Comparison of ENCODE assay signal across 17 mouse cellular contexts in genomic region chr9:111421862-111422261, GRCm38 (mm10). TPM values are rescaled to one million over a fixed set of nuclear protein-coding genes. Genes with fewer than 3 reads are reported as not detected.
"Had no signal": no experiment of that assay in that cellular context is flagged by ENCODE, and none has a peak within 500 bp of the region (broad histone marks: within the 10 kb centered on the region; RNA-seq: fewer than 3 reads in every experiment).

No protein-coding gene starts in this region.

- H3K27me3 ChIP-seq: neural tube, embryonic 13.5 days; neural tube, embryonic 15.5 days; stomach, embryonic 15.5 days had no signal

- H3K4me3 ChIP-seq: neural tube, embryonic 13.5 days; neural tube, embryonic 15.5 days; stomach, embryonic 15.5 days had no signal

- H3K9me3 ChIP-seq: neural tube, embryonic 13.5 days; neural tube, embryonic 15.5 days; stomach, embryonic 15.5 days had no signal

- H3K9ac ChIP-seq: neural tube, embryonic 13.5 days; neural tube, embryonic 15.5 days; stomach, embryonic 15.5 days had no signal

- DNase-seq: retina, postnatal 1 day; right cerebral cortex, adult 18-20 months; right cerebral cortex, postnatal 14 days; right cerebral cortex, postnatal 25 days; right cerebral cortex, postnatal 4 days; spleen, adult 18-20 months; thymus, adult 18-20 months; thymus, adult 2 months; thymus, postnatal 14 days; thymus, postnatal 25 days; thymus, postnatal 36 days; thymus, postnatal 4 days had no signal

- H3K4me1 ChIP-seq: stomach, embryonic 15.5 days had no signal

- H3K27ac ChIP-seq: neural tube, embryonic 13.5 days; neural tube, embryonic 15.5 days; stomach, embryonic 15.5 days; stomach, postnatal 0 days had no signal

- H3K36me3 ChIP-seq: neural tube, embryonic 13.5 days; neural tube, embryonic 15.5 days; stomach, embryonic 15.5 days had no signal

- H3K4me2 ChIP-seq: neural tube, embryonic 13.5 days; neural tube, embryonic 15.5 days; stomach, embryonic 15.5 days had no signal

RNA-seq across cellular contexts. Expression of gene Dclk3, which starts 17.0 kb away (rescaled TPM):
- total RNA-seq: neutrophil, adult 5-6 weeks had no signal
